Mouse (Mus musculus) CH12.LX (cell line): ENCODE results near the gene Ror1. TPM values are rescaled to one million over a fixed set of nuclear protein-coding genes. Genes with fewer than 3 reads are reported as not detected.

Experiments used
- DNase-seq: peaks from one replicate; pipeline ENCODE4 v3.0.0-alpha.2; 2013; ENCODE audit errors: extremely low read depth
- H3K27ac ChIP-seq: 2 replicates; pipeline ENCODE4 v1.5.1; 2012; ENCODE audit warnings: low read depth, mild to moderate bottlenecking, control low read depth, moderate library complexity; ENCODE audit not compliant: insufficient read depth
- H3K27me3 ChIP-seq: replicated peaks from 2 replicates; pipeline ENCODE3; 2012; ENCODE audit warnings: inconsistent platforms
- H3K36me3 ChIP-seq, 2 experiments: replicated peaks in 1 of 2; 2 replicates each; pipeline versions ENCODE3 to v1.6.1; 2012; ENCODE audit warnings: inconsistent platforms in 1 of 2, low read length in 1 of 2, mild to moderate bottlenecking in 1 of 2, mixed read lengths in 1 of 2, moderate library complexity in 1 of 2; ENCODE audit not compliant: control insufficient read depth in 1 of 2, insufficient read depth in 1 of 2
- H3K4me1 ChIP-seq, 2 experiments: 2 replicates each; pipeline ENCODE4 v1.6.1; 2012; ENCODE audit warnings: inconsistent platforms in 1 of 2, moderate library complexity in 1 of 2; ENCODE audit not compliant: insufficient read depth in 2 of 2, control insufficient read depth in 1 of 2
- H3K4me2 ChIP-seq: 2 replicates; pipeline ENCODE4 v1.6.1; 2012; ENCODE audit warnings: low read depth, mild to moderate bottlenecking, control low read depth; ENCODE audit not compliant: poor library complexity, insufficient read depth, severe bottlenecking
- H3K4me3 ChIP-seq, 3 experiments: fragments of 150-350 bp in 1 of 3; sonication (generic) in 1 of 3; replicated peaks in 1 of 3; 2 replicates each; pipeline versions ENCODE3 to v1.5.1; 2011 to 2012; ENCODE audit warnings: low read depth in 2 of 3, low read length in 2 of 3, mild to moderate bottlenecking in 2 of 3, moderate library complexity in 2 of 3, control low read depth in 1 of 3, improper control_type of control experiment in 1 of 3, inconsistent platforms in 1 of 3, mixed read lengths in 1 of 3; ENCODE audit not compliant: poor library complexity in 1 of 3
- H3K79me2 ChIP-seq: replicated peaks from 2 replicates; pipeline ENCODE4 v1.6.1; 2012; ENCODE audit warnings: mild to moderate bottlenecking, moderate library complexity; ENCODE audit not compliant: control insufficient read depth, poor library complexity, insufficient read depth, severe bottlenecking; ENCODE audit errors: extremely low read depth
- H3K9ac ChIP-seq: 2 replicates; pipeline ENCODE4 v1.6.1; 2012; ENCODE audit warnings: low read depth, mild to moderate bottlenecking, control low read depth, moderate library complexity; ENCODE audit not compliant: insufficient read depth
- H3K9me3 ChIP-seq: replicated peaks from 2 replicates; pipeline ENCODE3; 2012; ENCODE audit warnings: low read length, inconsistent platforms, mixed read lengths
- BHLHE40 ChIP-seq: IDR thresholded peaks from 2 replicates; pipeline ENCODE4 v1.6.1; 2011; ENCODE audit warnings: mild to moderate bottlenecking, low read depth, low read length, improper control_type of control experiment
- CHD1 ChIP-seq: IDR thresholded peaks from 2 replicates; pipeline ENCODE4 v1.6.1; 2012; ENCODE audit warnings: low read depth, low read length, improper control_type of control experiment, inconsistent platforms
- CTCF ChIP-seq, 2 experiments: IDR thresholded peaks in 1 of 2; conservative IDR thresholded peaks in 1 of 2; 2 replicates each; pipeline ENCODE4 v1.5.1; 2011 to 2012; ENCODE audit warnings: low read depth in 2 of 2, low read length in 2 of 2, improper control_type of control experiment in 1 of 2, inconsistent platforms in 1 of 2, mild to moderate bottlenecking in 1 of 2, moderate library complexity in 1 of 2
- ELF1 ChIP-seq: IDR thresholded peaks from 2 replicates; pipeline ENCODE4 v1.6.1; 2014; ENCODE audit warnings: low read depth, mild to moderate bottlenecking, inconsistent platforms, low read length, improper control_type of control experiment
- ETS1 ChIP-seq: conservative IDR thresholded peaks from 2 replicates; pipeline ENCODE4 v1.6.1; 2012; ENCODE audit warnings: low read depth, mild to moderate bottlenecking, inconsistent platforms, low read length, improper control_type of control experiment, moderate library complexity
- GABPA ChIP-seq: IDR thresholded peaks from 2 replicates; pipeline ENCODE4 v1.6.1; 2012; ENCODE audit warnings: low read depth, low read length, improper control_type of control experiment, inconsistent platforms; ENCODE audit not compliant: insufficient replicate concordance
- HCFC1 ChIP-seq: IDR thresholded peaks from 2 replicates; pipeline ENCODE4 v1.6.1; 2012; ENCODE audit warnings: low read depth, mild to moderate bottlenecking, inconsistent platforms, low read length, improper control_type of control experiment
- JUN ChIP-seq: IDR thresholded peaks from 2 replicates; pipeline ENCODE4 v1.6.1; 2011; ENCODE audit warnings: low read depth, mild to moderate bottlenecking, low read length, improper control_type of control experiment, moderate library complexity; ENCODE audit not compliant: insufficient read depth
- JUND ChIP-seq: conservative IDR thresholded peaks from 2 replicates; pipeline ENCODE4 v1.6.1; 2011; ENCODE audit warnings: low read depth, low read length, improper control_type of control experiment
- KAT2A ChIP-seq: IDR thresholded peaks from 2 replicates; pipeline ENCODE4 v1.6.1; 2012; ENCODE audit warnings: low read length, improper control_type of control experiment, inconsistent platforms; ENCODE audit not compliant: insufficient replicate concordance
- MAZ ChIP-seq: IDR thresholded peaks from 2 replicates; pipeline ENCODE4 v1.6.1; 2012; ENCODE audit warnings: low read depth, mild to moderate bottlenecking, inconsistent platforms, low read length, improper control_type of control experiment, moderate library complexity
- NRF1 ChIP-seq: IDR thresholded peaks from 2 replicates; pipeline ENCODE4 v1.6.1; 2014; ENCODE audit warnings: low read depth, mild to moderate bottlenecking, inconsistent platforms, low read length, improper control_type of control experiment, moderate library complexity
- POLR2A ChIP-seq: IDR thresholded peaks from 2 replicates; pipeline ENCODE4 v1.6.1; 2011; ENCODE audit warnings: low read depth, mild to moderate bottlenecking, improper control_type of control experiment, low read length
- RAD21 ChIP-seq: IDR thresholded peaks from 2 replicates; pipeline ENCODE4 v1.6.1; 2011; ENCODE audit warnings: low read depth, mild to moderate bottlenecking, low read length, improper control_type of control experiment, moderate library complexity
- SMC3 ChIP-seq: IDR thresholded peaks from 2 replicates; pipeline ENCODE4 v1.6.1; 2011; ENCODE audit warnings: low read depth, low read length, improper control_type of control experiment
- TBP ChIP-seq: conservative IDR thresholded peaks from 2 replicates; pipeline ENCODE4 v1.6.1; 2011; ENCODE audit warnings: low read depth, low read length, improper control_type of control experiment
- TCF12 ChIP-seq: IDR thresholded peaks from 2 replicates; pipeline ENCODE4 v1.6.1; 2014; ENCODE audit warnings: low read depth, mild to moderate bottlenecking, inconsistent platforms, low read length, improper control_type of control experiment
- ZC3H11A ChIP-seq: IDR thresholded peaks from 2 replicates; pipeline ENCODE4 v1.6.1; 2012; ENCODE audit warnings: low read depth, mild to moderate bottlenecking, inconsistent platforms, low read length, improper control_type of control experiment
- ZKSCAN1 ChIP-seq: IDR thresholded peaks from 2 replicates; pipeline ENCODE4 v1.6.1; 2012; ENCODE audit warnings: low read depth, inconsistent platforms, low read length, improper control_type of control experiment, borderline replicate concordance
- dilution Hi-C: fragments of 300-500 bp; cut with MboI; formaldehyde crosslinking; loops from 2 replicates; pipeline ENCODE4 v1.14.3; 2020; ENCODE audit warnings: low sequenced_read_pairs; ENCODE audit not compliant: extremely low pct_unique_long_range_greater_than_20kb, extremely low pct_ligation_motif_present
- in situ Hi-C: fragments of 300-500 bp; cut with MboI; formaldehyde crosslinking; loops from 3 replicates; pipeline ENCODE4 v1.14.3; 2019; ENCODE audit warnings: low sequenced_read_pairs, low pct_ligation_motif_present, low pct_unique_long_range_greater_than_20kb, mixed read lengths
- polyA plus RNA-seq: library from polyadenylated mRNA; unstranded; fragments of >175 nt; gene quantifications from 2 replicates; pipeline ENCODE4 v1.2.1, GENCODE M21; 2012; ENCODE audit warnings: low read depth; ENCODE audit not compliant: insufficient read length
- total RNA-seq, 2 experiments: library from RNA; depleted of rRNA; stranded (reverse); fragments of 300-350 nt in 1 of 2; fragments of >200 nt in 1 of 2; gene quantifications; 2 replicates each; pipeline ENCODE4 v1.2.3; 2012 to 2014

Ror1 gene
- total and polyA plus RNA-seq, 3 experiments = not detected

GRCm38 (mm10) chr4:100381760-100382159 is 286.2 kb downstream of the Ror1 start:
- TF ChIP-seq SMC3 = no peak
- TF ChIP-seq HCFC1 = no peak
- no peak for TF ChIP-seq JUN
- no peak for TF ChIP-seq ZC3H11A
- H3K9me3 ChIP-seq = peaks cover 76% of the 10 kb centered on the region
- H3K4me3 ChIP-seq = no peak overlapping the region
- no peak overlapping the region for H3K9ac ChIP-seq
- no peaks in the 10 kb centered on the region for H3K36me3 ChIP-seq
- H3K27ac ChIP-seq = no peak overlapping the region
- H3K27me3 ChIP-seq = no peaks in the 10 kb centered on the region
- H3K4me1 ChIP-seq = no peaks in the 10 kb centered on the region
- no peaks in the 10 kb centered on the region for H3K79me2 ChIP-seq
- in situ Hi-C loops = no loop called here
- no peak for DNase-seq
- no peak overlapping the region for H3K4me2 ChIP-seq
- dilution Hi-C loops = no loop called here

DNA sequence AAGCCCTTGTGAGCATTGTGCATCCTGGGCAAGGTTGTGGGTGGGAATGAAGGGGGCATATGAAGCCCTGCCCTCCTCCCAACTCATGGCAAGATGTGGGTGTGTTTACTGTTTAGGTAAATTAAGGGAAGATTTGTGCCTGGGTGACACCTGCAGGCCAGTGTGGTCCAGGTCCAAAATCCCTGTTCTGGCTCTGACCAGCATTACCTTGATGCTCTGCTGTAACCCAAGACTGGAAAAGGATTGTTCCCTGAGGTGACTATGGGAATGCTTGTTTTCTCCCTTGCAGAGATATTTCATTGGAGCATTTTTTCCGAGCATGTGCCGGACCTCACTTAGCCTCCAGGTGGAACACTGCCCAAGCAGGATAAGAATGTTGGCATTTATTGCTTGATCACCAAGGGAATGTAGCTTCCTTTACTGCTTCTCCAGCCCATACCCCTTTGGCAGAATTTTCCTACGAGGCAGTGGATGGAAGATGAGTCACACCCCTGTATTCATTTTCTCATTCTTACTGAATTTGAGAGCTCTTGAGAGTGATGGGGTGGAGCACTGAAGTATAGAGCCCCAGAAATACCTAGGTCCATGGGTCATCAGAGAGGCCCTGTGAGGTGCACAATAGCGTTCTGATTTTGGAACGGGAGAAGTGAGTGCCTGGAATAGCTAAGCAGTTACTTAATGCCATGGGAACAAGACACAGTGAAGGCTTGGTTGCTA is 290.8 kb downstream of the Ror1 start:
- H3K79me2 ChIP-seq = no peaks in the 10 kb centered on the region
- in situ Hi-C loops (no loop called here), dilution Hi-C loops (no loop called here)
- no peak for DNase-seq
- no peak overlapping the region for H3K27ac ChIP-seq
- no peak overlapping the region for H3K4me2 ChIP-seq
- H3K27me3 ChIP-seq = no peaks in the 10 kb centered on the region
- peaks cover 51% of the 10 kb centered on the region for H3K9me3 ChIP-seq
- H3K36me3 ChIP-seq = no peaks in the 10 kb centered on the region
- TF ChIP-seq TCF12 = no peak
- no peak for TF ChIP-seq CTCF (conservative IDR thresholded peaks at IDR 0.05 in 1 of 2, IDR thresholded peaks at IDR 0.05 in 1 of 2; ENCODE audit: low read depth in 2 of 2, low read length in 2 of 2)
- no peak for TF ChIP-seq ZKSCAN1
- no peak for TF ChIP-seq JUND
- no peak for TF ChIP-seq GABPA
- TF ChIP-seq ETS1 = no peak
- TF ChIP-seq RAD21 = no peak
- TF ChIP-seq KAT2A = no peak
- TF ChIP-seq POLR2A = no peak
- no peak for TF ChIP-seq ZC3H11A
- no peak for TF ChIP-seq NRF1
- TF ChIP-seq CHD1 = no peak
- TF ChIP-seq TBP = no peak
- TF ChIP-seq MAZ = no peak
- TF ChIP-seq ELF1 = no peak
- no peak for TF ChIP-seq BHLHE40
- H3K9ac ChIP-seq = no peak overlapping the region
- no peaks in the 10 kb centered on the region for H3K4me1 ChIP-seq
- no peak overlapping the region for H3K4me3 ChIP-seq
